Mouse (Mus musculus): ENCODE results near the gene Phf2.

Phf2 gene

DNA sequence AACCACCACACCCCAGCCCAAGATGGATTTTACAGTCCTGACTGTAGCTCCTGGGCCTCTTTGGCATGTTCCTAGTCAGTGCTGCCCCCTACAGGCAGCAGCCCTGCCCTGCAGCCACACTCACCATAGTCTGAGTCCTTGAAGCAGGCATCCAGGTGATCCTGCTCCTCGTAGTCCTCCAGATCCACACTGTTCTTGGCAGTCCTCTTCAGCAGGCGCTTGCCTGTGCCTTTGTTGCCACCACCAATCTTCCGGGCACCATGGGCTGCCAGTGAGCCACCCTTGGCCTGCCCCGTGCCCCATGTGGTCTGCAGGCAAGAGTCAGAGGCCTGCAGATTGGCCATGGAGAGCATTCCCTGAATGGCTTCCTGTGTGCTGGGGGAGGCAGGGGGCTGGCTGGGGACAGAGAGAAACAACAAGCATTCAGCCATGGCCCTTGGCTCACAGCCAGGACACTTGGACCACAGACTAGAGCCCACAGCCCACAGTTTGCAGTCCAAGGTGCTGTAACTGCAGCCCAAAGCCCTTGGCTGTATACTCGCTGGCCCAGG lies 63.4 kb downstream of the Phf2 start:
- peak in 1 of 2 experiments; percentile 31 for DNase-seq (ENCODE audit: low spot score in 2 of 2)

DNA sequence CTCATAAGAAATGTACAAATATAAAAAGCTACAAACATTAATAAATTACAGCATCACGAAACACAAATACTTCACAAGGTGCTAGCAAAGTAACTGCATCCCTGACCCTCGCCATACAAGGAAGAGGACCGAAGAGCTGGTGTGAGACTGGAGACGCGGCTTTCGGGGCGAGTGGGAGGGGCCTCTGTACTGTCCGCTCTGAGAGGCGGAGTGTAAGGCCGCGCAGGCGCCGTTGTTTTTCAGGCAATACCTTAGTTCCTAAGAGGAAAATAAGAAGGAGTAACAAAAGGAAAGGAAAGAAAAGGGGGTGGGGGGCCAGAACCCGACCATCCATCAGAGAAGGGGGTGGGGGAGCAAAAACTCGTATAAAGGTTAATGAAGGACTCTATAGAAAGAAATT lies 68.7 kb downstream of the Phf2 start:
- no peak for DNase-seq (ENCODE audit: low spot score in 2 of 2)

DNA sequence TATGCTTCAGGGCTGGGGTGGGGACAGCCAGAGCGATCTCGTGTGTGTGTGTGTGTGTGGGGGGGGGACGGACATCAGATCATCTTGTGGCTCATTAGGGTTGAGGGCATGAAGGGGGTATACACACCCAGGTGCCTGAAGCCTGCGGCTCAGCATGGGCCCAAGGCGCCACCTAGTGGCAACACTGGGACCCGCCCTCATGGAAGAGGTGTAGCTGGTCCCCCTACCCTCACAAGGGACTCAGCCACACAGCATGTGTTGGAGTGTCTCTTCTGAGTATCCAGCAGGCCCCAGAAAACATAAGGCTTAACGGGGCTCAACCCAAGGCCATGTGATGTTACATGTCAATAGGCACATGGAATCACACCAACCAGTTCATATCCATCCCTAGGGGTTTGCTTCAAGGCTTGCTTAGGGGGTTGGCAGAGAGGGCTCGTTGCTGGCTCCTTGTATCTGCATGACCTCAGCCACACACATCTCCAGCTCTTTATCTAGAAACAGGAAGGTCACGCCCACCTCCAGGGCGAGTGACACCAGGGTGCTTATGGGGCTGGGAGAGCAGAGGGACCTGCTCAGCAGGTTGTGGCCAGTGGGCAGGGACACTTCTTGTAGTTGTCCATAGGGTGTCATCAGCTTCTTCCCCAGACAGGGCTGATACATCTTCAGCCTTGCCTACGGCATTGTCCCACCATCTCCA lies 69.9 kb downstream of the Phf2 start:
- peak in 1 of 2 experiments; percentile 28 for DNase-seq (ENCODE audit: low spot score in 2 of 2)

DNA sequence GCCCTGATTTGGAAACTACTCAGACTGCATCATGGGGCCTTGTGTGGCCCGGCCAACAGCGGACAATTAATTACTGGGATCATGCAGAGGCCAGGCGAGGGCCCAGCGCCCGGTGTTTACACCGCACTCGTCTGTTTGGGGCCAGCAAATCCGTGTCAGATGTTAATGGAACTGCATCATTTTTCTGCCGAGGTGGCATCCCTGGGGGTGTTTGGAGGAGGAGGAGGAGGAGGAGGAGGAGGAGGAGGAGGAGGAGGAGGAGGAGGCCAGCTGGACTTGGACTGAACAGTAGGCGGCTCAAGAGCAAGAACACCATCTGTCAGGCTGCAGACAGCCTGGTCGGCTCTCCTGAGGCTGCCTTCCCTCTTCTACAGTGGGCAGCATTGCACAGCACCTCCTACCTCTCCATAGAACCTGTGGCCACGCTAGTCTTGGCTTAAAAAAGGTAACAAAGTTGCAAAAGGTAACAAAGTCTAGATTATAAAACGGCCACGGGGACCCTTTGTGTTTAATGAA lies 72.6 kb downstream of the Phf2 start:
- DNase-seq (ENCODE audit: low spot score in 2 of 2), result no peak

DNA sequence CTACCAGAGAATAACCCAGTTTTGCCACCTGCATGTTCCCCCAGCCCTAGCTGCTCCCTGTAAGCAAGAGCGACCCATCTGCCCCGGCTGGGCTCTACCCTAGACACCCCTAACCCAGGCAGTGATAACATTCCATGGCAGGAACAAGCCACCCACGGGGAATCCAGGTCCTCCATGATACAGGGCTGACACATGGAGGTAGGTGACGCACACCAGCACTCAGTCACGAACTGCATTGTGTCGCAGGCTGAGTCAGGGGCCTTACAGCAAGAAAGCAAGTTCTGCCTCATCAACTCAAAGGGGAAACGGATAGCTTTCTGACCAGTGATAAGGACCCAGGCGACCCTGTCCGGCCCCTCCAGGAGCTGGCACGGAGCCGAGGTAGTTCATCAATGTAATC lies 74.0 kb downstream of the Phf2 start:
- DNase-seq (ENCODE audit: low spot score in 2 of 2), result no peak

GRCm38 (mm10) chr13:48795711-48796110 lies 75.2 kb downstream of the Phf2 start:
- no peak for DNase-seq (ENCODE audit: low spot score in 2 of 2)

DNA sequence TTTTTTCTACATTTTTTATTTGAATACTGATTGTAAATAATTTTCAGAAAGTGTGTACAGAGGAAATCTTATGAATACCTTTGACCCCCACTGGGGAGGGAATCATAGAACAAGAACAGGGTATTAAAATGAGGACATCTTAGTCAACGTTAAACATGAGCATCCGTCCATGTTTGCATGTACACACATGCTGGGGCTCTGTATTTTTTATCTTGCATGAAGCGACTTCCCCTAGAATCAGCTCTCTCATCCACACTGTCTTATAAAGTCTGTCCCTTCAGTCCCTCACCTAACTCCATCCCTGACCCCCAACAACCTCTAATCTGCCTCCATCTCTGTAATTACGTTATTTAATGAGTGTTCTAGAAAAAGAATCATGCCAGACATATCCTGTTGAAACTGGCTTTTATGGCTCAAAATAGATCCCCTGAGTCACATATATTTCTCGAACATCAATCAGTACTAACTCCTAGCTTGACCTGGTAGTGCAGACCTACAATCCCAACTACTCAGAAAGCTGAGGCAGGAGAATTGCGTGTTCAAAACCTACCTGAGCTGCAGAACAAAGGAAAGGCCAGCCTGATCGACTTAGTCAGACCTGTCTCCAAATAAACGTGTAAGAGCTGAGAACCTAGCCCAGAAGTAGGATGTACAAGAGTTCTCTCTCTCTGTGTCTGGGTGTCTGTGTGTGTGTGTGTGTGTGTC lies 86.2 kb downstream of the Phf2 start:
- DNase-seq (ENCODE audit: low spot score in 2 of 2), result no peak

DNA sequence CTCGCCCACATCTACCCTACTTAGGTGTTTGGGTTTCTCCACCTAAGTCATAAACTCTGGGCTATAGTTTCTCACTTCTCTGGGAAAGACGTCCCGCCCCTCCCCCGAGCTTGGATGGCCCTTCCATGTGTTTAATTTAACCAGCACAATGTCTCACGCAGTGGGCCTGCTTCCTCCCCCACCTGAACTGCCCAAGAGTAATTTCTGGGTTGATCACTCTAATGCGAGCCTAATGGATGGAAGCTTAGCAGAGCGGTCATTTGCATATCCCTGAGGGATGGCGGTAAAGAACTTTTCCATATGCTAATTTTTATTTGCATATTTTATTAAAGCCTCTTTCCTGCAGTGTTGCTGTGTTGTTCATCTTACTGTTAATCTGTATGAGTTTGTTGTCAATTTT lies 86.8 kb downstream of the Phf2 start:
- no peak for DNase-seq (ENCODE audit: low spot score in 2 of 2)

DNA sequence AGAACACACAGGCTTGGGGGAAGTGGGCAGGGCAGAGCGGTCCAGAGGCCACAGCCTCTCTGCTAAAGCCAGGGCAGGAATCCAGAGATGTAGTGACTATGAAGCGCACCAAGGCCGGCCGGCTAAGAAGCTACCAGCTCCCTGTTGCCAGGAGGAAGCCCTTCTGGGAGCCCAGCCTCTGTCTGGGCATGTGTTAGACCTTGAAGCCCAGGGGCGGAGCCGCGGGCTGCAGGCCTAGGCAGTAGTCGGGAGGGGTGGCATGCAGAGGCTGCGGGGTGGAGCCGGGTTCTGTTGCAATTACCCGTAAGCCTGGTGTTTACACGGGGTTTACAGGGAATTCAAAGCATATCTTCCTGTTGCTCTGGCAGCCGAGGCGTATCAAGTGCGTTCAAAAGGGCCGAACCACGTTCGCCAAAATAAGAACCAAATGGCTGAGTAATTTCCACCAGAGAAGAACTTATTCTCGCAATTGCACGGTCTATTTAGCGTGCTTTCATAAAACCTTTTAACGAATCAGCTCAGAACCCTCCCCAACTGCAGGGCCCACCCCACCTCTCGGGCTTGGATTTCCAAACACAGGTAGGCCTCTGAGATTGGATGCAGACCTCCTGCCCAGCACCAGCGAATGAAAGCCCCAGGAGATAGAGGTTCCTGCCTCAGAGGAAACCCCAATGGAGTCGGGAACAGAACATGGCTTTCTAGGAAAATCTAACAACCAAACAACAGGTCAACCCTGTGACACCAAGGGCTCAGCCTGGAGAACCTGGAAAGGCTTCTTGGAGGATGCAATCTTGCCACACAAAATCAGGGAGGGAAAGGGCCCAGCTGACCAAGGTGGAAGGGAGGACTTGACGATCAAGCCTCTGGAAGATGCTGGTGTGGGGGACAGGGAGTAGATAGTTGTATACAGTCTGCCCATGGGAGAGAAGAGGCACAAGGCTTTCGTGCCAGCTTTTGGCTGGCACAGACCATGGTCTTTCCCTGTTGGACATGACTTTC lies 87.9 kb downstream of the Phf2 start:
- DNase-seq (ENCODE audit: low spot score in 2 of 2), result no peak

- no peak for DNase-seq (ENCODE audit: low spot score in 2 of 2)
These were observed 90.4 kb downstream of the Phf2 start for GRCm38 (mm10) chr13:48780345-48781010.

DNA sequence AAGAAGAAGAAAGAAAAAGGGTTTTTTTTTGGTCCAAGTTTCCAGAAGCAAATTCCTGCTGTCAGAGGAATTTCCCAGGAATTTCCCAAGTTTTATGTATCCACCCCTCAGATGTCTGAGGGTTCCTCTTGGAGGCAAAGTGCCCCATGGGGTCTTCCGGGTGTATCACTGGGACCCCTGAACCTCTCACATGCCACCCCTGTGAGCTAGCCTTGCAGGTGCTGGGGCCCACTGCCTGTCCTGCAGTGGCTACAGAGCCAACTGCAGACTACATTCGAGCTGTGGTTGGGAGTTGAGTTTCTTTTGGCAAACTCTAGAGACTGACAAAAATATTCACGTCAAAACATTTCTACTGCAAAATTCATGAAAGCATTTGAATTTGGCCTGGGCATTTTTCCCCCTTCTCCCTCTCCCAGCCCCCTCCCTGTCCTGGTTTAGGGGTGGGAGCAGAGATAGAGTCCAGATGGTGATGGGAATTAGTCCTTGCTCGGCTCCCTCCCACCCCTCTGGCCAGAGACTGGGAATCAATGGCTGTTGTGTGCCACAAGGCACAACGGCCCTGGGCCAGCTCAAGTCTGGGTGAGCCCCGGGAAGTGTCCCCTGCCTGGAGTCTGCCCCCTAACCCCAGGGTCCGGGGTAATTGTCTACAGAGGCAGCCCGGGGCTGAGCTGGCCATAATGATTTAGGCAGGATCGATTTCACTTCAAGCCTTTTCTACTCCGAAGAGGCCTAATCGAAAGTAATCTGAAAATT lies 91.2 kb downstream of the Phf2 start:
- no peak for DNase-seq (ENCODE audit: low spot score in 2 of 2)

DNA sequence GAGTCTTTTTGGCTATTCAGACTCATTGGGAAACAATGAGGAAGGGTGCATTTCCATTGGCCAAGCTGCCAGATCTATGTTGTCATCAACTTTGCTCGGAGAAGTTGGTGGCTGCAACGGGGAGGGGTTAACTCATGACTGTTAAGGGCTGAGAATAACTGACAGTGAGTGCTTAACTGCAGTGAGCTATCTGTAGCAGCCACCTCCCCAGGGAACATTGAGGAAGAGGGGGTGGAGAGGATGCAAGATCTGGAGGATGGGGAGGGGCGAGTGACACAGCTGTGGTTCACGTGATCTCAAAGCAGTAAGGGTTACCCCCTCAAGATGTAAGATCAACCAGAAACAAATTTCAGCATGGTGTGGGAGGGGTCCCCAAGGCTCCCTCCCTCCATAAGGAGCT lies 92.8 kb downstream of the Phf2 start:
- DNase-seq (ENCODE audit: low spot score in 2 of 2), result peak in 1 of 2 experiments; percentile 8

DNA sequence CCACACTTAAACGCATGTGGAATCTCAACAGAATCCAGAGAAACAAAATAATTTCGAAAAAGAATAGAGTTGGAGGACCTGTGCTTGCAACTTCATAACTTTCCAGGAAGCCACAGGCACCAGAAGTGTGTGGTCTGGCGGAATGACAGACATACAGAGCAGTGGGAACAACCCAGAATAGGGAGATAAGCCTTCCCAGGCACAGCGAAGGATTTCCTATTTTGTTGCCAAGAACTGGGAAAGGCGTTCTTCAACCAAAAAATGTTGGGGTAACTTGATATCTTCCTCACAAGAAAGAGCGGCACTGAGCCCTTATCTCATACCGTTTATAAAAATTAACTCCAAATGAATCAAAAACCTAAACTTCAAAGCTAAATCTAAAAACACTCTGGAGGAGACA lies 96.4 kb downstream of the Phf2 start:
- no peak for DNase-seq (ENCODE audit: low spot score in 2 of 2)

DNA sequence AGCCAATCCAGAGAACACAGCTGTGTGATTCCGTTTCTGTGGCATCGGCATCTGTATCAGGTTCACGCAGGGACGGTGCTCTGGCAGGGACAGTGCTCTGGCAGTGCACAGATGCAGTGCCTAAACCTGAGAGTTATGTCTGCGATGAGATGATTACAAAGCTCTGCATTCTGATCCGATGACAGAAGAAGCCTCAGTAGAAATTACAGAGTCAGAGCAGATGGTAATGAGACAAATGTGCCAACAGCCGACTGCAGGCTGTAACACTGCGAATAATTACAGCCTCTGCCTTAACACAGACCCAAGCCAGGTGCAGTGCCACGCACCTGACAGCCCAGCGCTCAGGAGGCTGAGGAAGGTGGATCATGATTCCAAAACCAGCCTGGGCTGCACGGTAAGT lies 102.8 kb downstream of the Phf2 start:
- DNase-seq (ENCODE audit: low spot score in 2 of 2), result no peak

DNA sequence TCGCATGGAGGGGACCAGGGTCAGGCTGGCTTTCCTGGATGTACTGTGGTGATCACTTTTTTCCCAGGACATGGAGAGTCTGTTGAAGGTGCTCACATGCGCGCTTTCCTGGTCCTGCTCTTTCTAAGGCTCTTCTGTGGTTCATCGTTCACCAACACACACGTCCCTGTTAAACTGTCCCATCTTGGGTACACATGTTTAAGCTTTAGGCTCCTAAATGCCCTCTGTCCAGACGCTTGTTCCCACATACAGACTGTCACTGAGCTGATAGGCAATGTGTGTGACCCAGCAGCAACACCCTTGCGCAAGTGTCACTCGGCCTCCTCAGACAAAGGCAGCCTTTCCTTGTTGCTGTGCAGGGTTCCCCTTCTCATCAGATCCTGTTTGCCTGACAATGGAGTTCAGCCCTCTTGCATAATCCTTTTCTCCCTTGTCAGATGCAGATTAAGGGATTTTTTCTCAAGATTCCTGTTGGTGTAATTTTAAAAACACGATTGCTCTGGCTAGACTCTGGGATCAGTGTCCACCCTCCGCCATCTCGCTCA lies 107.1 kb downstream of the Phf2 start:
- DNase-seq (ENCODE audit: low spot score in 2 of 2), result no peak

DNA sequence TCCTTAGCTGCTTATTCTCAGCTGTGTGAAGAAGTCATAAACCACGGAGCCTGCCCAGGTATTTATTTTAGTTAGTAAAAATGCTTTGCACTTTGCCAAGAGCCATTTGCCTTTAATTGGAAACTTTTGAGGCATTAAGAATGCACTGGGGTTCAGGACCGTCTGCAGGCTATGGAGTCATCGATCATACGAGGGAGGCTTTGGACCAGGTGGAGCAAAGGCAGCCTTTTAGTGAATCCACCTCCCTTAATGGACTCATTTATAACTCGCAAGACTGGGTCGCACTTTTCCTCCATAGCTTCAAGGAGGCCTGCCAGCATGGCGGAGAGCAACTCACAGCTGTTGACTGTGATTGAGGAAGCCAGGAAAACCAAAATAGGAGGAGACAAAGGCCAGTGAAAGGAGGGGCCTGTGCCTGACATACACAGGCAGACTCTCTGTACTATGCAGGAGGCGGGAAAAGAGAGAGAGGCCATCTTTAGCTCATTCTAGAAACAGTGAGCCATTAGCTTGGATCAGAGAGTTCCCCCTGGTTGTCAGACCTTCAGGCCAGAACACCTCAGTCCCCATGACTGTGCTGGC lies 110.0 kb downstream of the Phf2 start:
- no peak for DNase-seq (ENCODE audit: low spot score in 2 of 2)

GRCm38 (mm10) chr13:48756769-48757168 lies 114.2 kb downstream of the Phf2 start:
- DNase-seq (ENCODE audit: low spot score in 2 of 2), result no peak

Measured in natural killer cell, adult 2 months (primary cell).